Mouse (Mus musculus): ENCODE measurements around the gene Farp1.

Farp1 gene

GRCm38 (mm10) chr14:121322641-121323040 is 287.6 kb downstream of the Farp1 start:
- DNase-seq, result no peak

GRCm38 (mm10) chr14:121324521-121325330 is 289.7 kb downstream of the Farp1 start:
- DNase-seq, result no peak

- no peak for DNase-seq
Observed at GRCm38 (mm10) chr14:121326432-121326831, 291.4 kb downstream of the Farp1 start.

- DNase-seq, result no peak
Observed at GRCm38 (mm10) chr14:121328878-121329277, 293.9 kb downstream of the Farp1 start.

- DNase-seq, result no peak
Observed at GRCm38 (mm10) chr14:121329401-121330089, 294.5 kb downstream of the Farp1 start.

- DNase-seq, result no peak
Observed at GRCm38 (mm10) chr14:121330090-121330408, 295.0 kb downstream of the Farp1 start.

Measured in right cerebral cortex, postnatal 4 days (tissue).